Mouse (Mus musculus) neural tube, embryonic 11.5 days (tissue): ENCODE results near the gene Etl4. TPM values are rescaled to one million over a fixed set of nuclear protein-coding genes. Genes with fewer than 3 reads are reported as not detected.

Experiments
- ATAC-seq: fragments of 200-750 bp; cut with Nextera tagmentation; 2 replicates; pipeline ENCODE4 v1.8.0; 2017; ENCODE audit warnings: moderate number of reproducible peaks, mild to moderate bottlenecking, moderate TSS enrichment, moderate library complexity; ENCODE audit not compliant: insufficient read depth, low FRiP score, low TSS enrichment
- DNase-seq: peaks from one replicate; pipeline ENCODE4 v3.0.0-alpha.2; 2015; ENCODE audit warnings: low spot score
- H3K27ac ChIP-seq: fragments of 300-500 bp; sonication (generic); 2 replicates; pipeline ENCODE4 v1.5.1; 2014; ENCODE audit warnings: low read depth, mild to moderate bottlenecking, low read length
- H3K27me3 ChIP-seq: fragments of 300-500 bp; sonication (generic); 2 replicates; pipeline ENCODE4 v1.6.1; 2014; ENCODE audit warnings: mild to moderate bottlenecking, low read length, mixed read lengths; ENCODE audit not compliant: control insufficient read depth, insufficient read depth
- H3K36me3 ChIP-seq: fragments of 300-500 bp; sonication (generic); 2 replicates; pipeline ENCODE4 v1.6.1; 2014; ENCODE audit warnings: mild to moderate bottlenecking, low read length, moderate library complexity, mixed read lengths; ENCODE audit not compliant: control insufficient read depth, insufficient read depth
- H3K4me1 ChIP-seq: fragments of 300-500 bp; sonication (generic); 2 replicates; pipeline ENCODE4 v1.6.1; 2014; ENCODE audit warnings: low read length, mixed read lengths; ENCODE audit not compliant: control insufficient read depth, insufficient read depth
- H3K4me2 ChIP-seq: fragments of 300-500 bp; sonication (generic); 2 replicates; pipeline ENCODE4 v1.6.1; 2014; ENCODE audit warnings: low read depth, mild to moderate bottlenecking, moderate library complexity
- H3K4me3 ChIP-seq: fragments of 300-500 bp; sonication (generic); 2 replicates; pipeline ENCODE4 v1.5.1; 2014; ENCODE audit warnings: low read depth, low read length
- H3K9ac ChIP-seq: fragments of 300-500 bp; sonication (generic); 2 replicates; pipeline ENCODE4 v1.6.1; 2014; ENCODE audit warnings: mild to moderate bottlenecking, low read length
- H3K9me3 ChIP-seq: fragments of 300-500 bp; sonication (generic); 2 replicates; pipeline ENCODE4 v1.6.1; 2016; ENCODE audit warnings: low read length; ENCODE audit not compliant: control insufficient read depth
- WGBS: fragments of 180-500 bp; shearing (Covaris S2); extraction: QIAGEN DNeasy Blood & Tissue Kit; methylation state at CpG from one replicate; pipeline ENCODE4 v1.1.7; 2014; 5-methylcytosine and 5-hydroxymethylcytosine counted together
- polyA plus RNA-seq: library from polyadenylated mRNA; unstranded; fragments of >200 nt; fragmentation: Nextera tagmentation; extraction: Ambion mirVana; gene quantifications from 2 replicates; pipeline ENCODE4 v1.2.1, GENCODE M21; 2014

Gene Etl4
- polyA plus RNA-seq, 1 experiment from 2014 or later: 19.9 TPM

DNA sequence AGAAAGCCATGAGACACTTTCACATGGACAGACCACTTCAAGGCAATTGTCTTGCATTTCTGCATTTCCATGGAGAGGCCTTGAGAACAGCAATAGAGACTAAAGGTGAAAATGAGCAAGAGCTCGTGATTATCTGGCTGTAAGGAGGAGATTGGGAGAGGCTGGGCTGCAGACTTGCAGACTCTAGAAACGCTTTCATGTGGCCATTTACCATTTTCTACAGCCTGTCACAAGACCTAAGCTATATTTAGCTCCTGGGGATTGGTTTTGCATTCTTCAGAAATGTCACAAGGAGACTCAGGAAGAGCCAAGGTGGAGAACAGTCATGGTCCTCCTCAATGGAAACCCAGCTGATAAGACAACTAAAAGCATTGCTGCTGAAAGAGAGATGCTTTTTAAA is 801.4 kb downstream of the Etl4 start:
- ATAC-seq: no peak
- H3K9ac ChIP-seq: no peak overlapping the region
- no peak overlapping the region for H3K4me2 ChIP-seq
- H3K9me3 ChIP-seq: no peaks in the 10 kb centered on the region
- no peaks in the 10 kb centered on the region for H3K36me3 ChIP-seq
- H3K4me1 ChIP-seq: no peaks in the 10 kb centered on the region
- DNase-seq: no peak
- H3K4me3 ChIP-seq: no peak overlapping the region
- no peaks in the 10 kb centered on the region for H3K27me3 ChIP-seq
- H3K27ac ChIP-seq: no peak overlapping the region
- 72% methylated on average over 2 of the region's 2 CpGs for WGBS

DNA sequence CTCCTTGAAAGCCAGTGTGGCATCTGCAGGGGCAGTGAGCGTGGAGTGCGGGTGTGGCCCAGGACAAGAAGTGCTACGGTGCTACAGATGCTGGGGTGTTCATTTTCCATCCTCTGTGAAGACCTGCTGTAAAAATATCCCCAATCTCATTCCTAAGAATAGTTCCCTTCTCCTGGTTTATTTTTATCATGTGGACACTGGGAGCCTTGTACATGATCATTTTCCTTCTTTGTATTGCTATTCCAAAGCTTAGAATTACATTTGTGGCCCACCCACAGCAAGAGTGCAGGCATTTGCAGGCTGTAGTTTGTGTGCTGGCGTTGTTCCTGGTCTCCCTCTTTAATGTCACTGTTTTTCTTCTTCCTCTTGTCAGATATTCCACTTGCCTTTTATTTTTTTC is 809.5 kb downstream of the Etl4 start:
- Histone ChIP-seq H3K27ac (no peak overlapping the region), H3K36me3 (no peaks in the 10 kb centered on the region), H3K27me3 (no peaks in the 10 kb centered on the region), H3K9me3 (no peaks in the 10 kb centered on the region), H3K9ac (no peak overlapping the region), H3K4me1 (no peaks in the 10 kb centered on the region), H3K4me3 (no peak overlapping the region), H3K4me2 (no peak overlapping the region)
- no peak for DNase-seq
- 88% methylated on average over 4 of the region's 4 CpGs for WGBS
- ATAC-seq: no peak

- Histone ChIP-seq H3K4me2 (no peak overlapping the region), H3K36me3 (no peaks in the 10 kb centered on the region), H3K9ac (no peak overlapping the region), H3K27ac (no peak overlapping the region), H3K4me3 (no peak overlapping the region), H3K27me3 (no peaks in the 10 kb centered on the region), H3K9me3 (no peaks in the 10 kb centered on the region), H3K4me1 (no peaks in the 10 kb centered on the region)
- WGBS: 87% methylated on average over 3 of the region's 3 CpGs
- DNase-seq (no peak), ATAC-seq (no peak)
Observed at GRCm38 (mm10) chr2:20721098-20721497, 811.5 kb downstream of the Etl4 start.

GRCm38 (mm10) chr2:20722165-20722991 is 812.8 kb downstream of the Etl4 start:
- Histone ChIP-seq H3K27me3 (no peaks in the 10 kb centered on the region), H3K9ac (no peak overlapping the region), H3K4me2 (no peak overlapping the region), H3K4me1 (no peaks in the 10 kb centered on the region), H3K27ac (no peak overlapping the region), H3K4me3 (no peak overlapping the region), H3K36me3 (no peaks in the 10 kb centered on the region), H3K9me3 (no peaks in the 10 kb centered on the region)
- ATAC-seq: no peak
- 28% methylated on average over 15 of the region's 15 CpGs for WGBS
- no peak for DNase-seq

DNA sequence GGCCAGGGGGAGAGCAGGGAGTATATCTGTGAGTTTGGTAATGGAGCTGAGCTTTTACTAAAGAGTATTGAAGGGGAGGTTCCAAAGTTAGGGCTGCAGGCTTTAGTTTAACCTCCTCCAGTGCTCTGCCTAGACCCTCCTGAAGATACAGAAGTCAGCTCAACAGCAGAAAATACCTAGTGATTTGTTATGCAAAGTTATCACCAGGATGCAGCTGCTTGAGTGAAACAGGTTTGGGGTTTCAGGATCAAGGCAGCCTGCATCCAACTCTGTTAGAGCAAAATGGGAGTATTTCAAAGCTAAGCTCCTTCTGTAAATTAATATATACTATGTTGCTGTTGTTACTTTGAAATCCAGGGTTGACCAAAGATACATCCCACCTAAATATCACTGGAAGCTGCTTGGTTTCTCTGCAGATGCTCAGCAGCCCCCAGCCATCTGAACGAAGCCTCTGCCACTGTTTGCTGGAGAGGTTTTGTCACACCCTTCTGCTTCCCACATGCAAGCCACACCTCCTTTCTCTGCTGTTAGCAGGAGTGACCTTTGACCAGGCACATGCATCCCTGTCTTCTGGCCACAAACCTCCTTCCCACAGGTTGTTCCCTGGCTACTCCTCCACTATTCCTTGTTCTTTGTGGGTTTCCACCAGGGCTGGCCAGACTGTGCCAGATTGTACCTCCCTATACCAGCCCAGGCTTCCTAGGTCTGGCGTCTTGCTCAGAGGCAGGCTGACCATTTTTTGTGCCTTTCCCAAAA is 814.6 kb downstream of the Etl4 start:
- no peak for DNase-seq
- 37% methylated on average over 2 of the region's 2 CpGs for WGBS

GRCm38 (mm10) chr2:20726974-20727373 is 817.4 kb downstream of the Etl4 start:
- 61% methylated on average over 2 of the region's 2 CpGs for WGBS
- no peaks in the 10 kb centered on the region for H3K4me1 ChIP-seq
- no peaks in the 10 kb centered on the region for H3K36me3 ChIP-seq
- H3K4me2 ChIP-seq: no peak overlapping the region
- H3K9me3 ChIP-seq: no peaks in the 10 kb centered on the region
- DNase-seq (no peak), ATAC-seq (no peak)
- H3K9ac ChIP-seq: no peak overlapping the region
- H3K4me3 ChIP-seq: no peak overlapping the region
- no peak overlapping the region for H3K27ac ChIP-seq
- H3K27me3 ChIP-seq: no peaks in the 10 kb centered on the region

More for the DNA sequence above, 814.6 kb downstream of the Etl4 start:
- no peak overlapping the region for H3K4me2 ChIP-seq
- H3K27me3 ChIP-seq: no peaks in the 10 kb centered on the region
- H3K27ac ChIP-seq: no peak overlapping the region
- no peak overlapping the region for H3K9ac ChIP-seq
- no peaks in the 10 kb centered on the region for H3K9me3 ChIP-seq
- no peak for ATAC-seq
- no peaks in the 10 kb centered on the region for H3K36me3 ChIP-seq
- no peak overlapping the region for H3K4me3 ChIP-seq
- H3K4me1 ChIP-seq: no peaks in the 10 kb centered on the region

DNA sequence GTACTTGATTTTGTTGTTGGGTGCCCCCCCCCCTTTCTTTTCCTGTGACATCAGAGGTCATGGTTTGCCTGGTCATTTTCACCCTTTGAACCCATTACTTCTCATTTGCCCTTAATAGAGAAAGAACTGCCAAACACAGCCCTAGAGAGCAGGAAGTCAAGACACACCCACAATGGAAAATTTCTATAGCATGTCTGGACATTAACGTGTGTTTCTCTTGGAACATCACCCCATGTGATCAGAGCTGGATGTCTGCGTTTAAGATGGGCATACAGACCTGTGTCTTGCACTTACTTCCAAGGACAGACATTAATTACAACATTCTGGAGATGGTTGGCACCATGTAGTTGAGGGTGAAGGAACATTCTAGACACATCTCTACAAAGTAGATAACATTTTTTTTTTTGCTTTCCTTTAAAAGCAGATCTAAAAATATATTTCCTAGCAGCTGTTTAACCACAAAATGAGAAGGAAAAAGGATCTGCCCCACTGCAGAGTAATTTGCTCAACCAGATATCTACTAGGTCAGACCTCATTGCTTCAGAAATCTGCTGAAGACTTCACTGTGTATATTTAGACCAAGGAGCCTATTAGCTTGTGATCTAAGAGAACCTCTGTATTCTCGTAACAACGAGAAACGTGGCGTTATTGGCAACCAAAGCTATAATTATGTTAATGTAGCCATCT is 818.3 kb downstream of the Etl4 start:
- Histone ChIP-seq H3K4me3 (no peak overlapping the region), H3K27me3 (no peaks in the 10 kb centered on the region), H3K4me2 (no peak overlapping the region), H3K9ac (no peak overlapping the region), H3K4me1 (no peaks in the 10 kb centered on the region), H3K36me3 (no peaks in the 10 kb centered on the region), H3K9me3 (no peaks in the 10 kb centered on the region), H3K27ac (no peak overlapping the region)
- DNase-seq: no peak
- no peak for ATAC-seq
- 92% methylated on average over 6 of the region's 6 CpGs for WGBS

- Histone ChIP-seq H3K9me3 (no peaks in the 10 kb centered on the region), H3K4me3 (no peak overlapping the region), H3K4me1 (no peaks in the 10 kb centered on the region), H3K27ac (no peak overlapping the region), H3K36me3 (no peaks in the 10 kb centered on the region), H3K9ac (no peak overlapping the region), H3K4me2 (no peak overlapping the region), H3K27me3 (no peaks in the 10 kb centered on the region)
- ATAC-seq (no peak), DNase-seq (no peak)
- 59% methylated on average over 3 of the region's 3 CpGs for WGBS
Observed at GRCm38 (mm10) chr2:20735444-20735843, 825.9 kb downstream of the Etl4 start.
